Mouse (Mus musculus) lung, postnatal 25 days (tissue): Measurements from ENCODE around the gene Nol10.

Source experiments
- DNase-seq: peaks from one replicate; pipeline ENCODE4 v3.0.0; 2022; ENCODE audit warnings: low spot score

Nol10 gene

GRCm38 (mm10) chr12:17362316-17362715 is 14.1 kb downstream of the Nol10 start:
- no peak for DNase-seq

- peak; percentile 39 for DNase-seq
These were observed 18.7 kb downstream of the Nol10 start for GRCm38 (mm10) chr12:17366981-17367380.

GRCm38 (mm10) chr12:17369111-17369510 is 20.9 kb downstream of the Nol10 start:
- no peak for DNase-seq

- DNase-seq = no peak
These were observed 21.5 kb downstream of the Nol10 start for GRCm38 (mm10) chr12:17369551-17370325.

GRCm38 (mm10) chr12:17371589-17372235 is 23.5 kb downstream of the Nol10 start:
- DNase-seq = no peak

- DNase-seq = no peak
These were observed 24.4 kb downstream of the Nol10 start for GRCm38 (mm10) chr12:17372696-17373095.

GRCm38 (mm10) chr12:17373470-17373975 is 25.3 kb downstream of the Nol10 start:
- no peak for DNase-seq

- no peak for DNase-seq
These were observed 27.0 kb downstream of the Nol10 start for GRCm38 (mm10) chr12:17375243-17375642.

GRCm38 (mm10) chr12:17376521-17376920 is 28.3 kb downstream of the Nol10 start:
- no peak for DNase-seq

GRCm38 (mm10) chr12:17380991-17381390 is 32.7 kb downstream of the Nol10 start:
- DNase-seq = no peak

- DNase-seq = no peak
These were observed 34.5 kb downstream of the Nol10 start for GRCm38 (mm10) chr12:17382759-17383158.

- no peak for DNase-seq
These were observed 38.6 kb downstream of the Nol10 start for GRCm38 (mm10) chr12:17386896-17387295.

- DNase-seq = no peak
These were observed 39.3 kb downstream of the Nol10 start for GRCm38 (mm10) chr12:17387332-17388135.

- no peak for DNase-seq
These were observed 39.8 kb downstream of the Nol10 start for GRCm38 (mm10) chr12:17388136-17388437.

GRCm38 (mm10) chr12:17390036-17390435 is 41.8 kb downstream of the Nol10 start:
- DNase-seq = no peak

- DNase-seq = no peak
These were observed 42.3 kb downstream of the Nol10 start for GRCm38 (mm10) chr12:17390510-17390909.

GRCm38 (mm10) chr12:17393148-17393547 is 44.9 kb downstream of the Nol10 start:
- DNase-seq = no peak

- no peak for DNase-seq
These were observed 48.9 kb downstream of the Nol10 start for GRCm38 (mm10) chr12:17397150-17397549.

- no peak for DNase-seq
These were observed 53.2 kb downstream of the Nol10 start for GRCm38 (mm10) chr12:17401419-17401818.

- DNase-seq = no peak
These were observed 53.9 kb downstream of the Nol10 start for GRCm38 (mm10) chr12:17402116-17402515.

GRCm38 (mm10) chr12:17403998-17404397 is 55.7 kb downstream of the Nol10 start:
- no peak for DNase-seq

- no peak for DNase-seq
These were observed 58.6 kb downstream of the Nol10 start for GRCm38 (mm10) chr12:17406825-17407224.

GRCm38 (mm10) chr12:17408312-17408711 is 60.1 kb downstream of the Nol10 start:
- no peak for DNase-seq
